Mouse (Mus musculus): ENCODE data around the gene Myl6.
"Not testable (repeated sequence)": the region's sequence is repeated elsewhere in the genome, so short reads cannot be mapped to it uniquely, and the experiment has no call there.

Gene Myl6

DNA sequence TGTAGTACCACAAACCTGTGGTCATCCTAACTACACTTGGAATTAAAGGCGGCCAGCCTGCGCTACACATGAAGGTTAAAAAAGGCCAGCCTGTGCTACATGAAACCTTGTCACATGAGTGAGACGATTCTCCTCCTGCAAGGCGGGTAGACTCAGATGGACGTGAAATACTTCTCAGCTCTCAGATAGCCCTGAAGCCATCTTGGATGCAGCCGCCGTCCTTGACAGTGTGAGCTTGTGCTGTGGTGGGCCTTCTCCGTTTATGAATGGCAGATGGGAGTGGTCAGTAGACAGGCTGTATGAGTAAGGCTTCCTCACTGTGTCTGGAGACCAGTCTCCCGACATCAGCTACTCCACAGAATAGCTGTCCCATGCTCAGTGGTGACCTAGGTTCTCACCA lies 15.3 kb upstream of the Myl6 start:
- no peak for DNase-seq

DNA sequence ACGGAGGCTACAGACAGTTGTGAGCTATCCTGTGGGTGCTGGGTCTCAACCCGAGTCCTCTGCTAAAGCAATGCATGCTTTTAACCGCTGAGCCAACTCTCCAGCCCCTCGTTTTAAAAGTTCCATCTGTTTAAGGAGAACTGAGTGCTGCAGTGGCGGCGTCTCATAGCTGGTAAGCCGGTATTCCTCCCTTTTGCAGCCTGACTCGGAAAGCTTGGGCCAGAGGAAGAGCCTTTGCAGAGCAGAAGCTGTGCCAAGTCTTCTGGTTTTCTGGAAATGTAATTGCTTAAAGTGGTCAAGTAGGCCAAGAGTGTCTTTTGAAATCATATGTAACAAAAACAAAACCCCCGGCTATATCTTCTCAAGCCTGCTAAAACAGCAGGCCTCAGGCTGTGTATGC lies 14.3 kb upstream of the Myl6 start:
- no peak for DNase-seq

DNA sequence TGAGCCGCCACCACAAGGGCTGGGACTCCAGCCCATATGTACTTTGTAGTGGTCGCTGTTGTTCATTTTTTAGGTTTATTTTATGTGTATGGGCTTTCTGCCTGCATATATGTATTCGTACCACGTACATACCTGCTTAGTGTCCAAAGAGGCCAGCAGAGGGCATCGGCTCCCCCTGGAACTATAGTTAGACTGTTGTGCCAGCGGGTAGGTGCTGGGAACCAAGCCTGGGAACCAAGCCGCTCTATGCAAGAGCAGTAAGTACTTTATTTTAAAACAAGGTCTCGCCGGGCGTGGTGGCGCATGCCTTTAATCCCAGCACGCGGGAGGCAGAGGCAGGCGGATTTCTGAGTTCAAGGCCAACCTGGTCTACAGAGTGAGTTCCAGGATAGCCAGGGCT lies 12.0 kb upstream of the Myl6 start:
- no peak for DNase-seq

DNA sequence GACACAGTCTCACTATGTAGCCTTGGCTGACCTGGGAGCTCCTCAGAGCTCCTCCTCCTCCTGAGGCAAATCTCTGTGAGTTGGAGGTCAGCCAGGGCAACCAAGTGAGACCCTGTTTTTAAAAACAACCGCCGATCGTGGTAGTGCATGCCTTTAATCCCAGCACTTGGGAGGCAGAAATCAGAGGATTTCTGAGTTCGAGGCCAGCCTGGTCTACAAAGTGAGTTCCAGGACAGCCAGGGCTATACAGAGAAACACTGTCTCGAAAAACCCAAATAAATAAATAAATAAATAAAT lies 11.4 kb upstream of the Myl6 start:
- DNase-seq, result not testable (repeated sequence)

DNA sequence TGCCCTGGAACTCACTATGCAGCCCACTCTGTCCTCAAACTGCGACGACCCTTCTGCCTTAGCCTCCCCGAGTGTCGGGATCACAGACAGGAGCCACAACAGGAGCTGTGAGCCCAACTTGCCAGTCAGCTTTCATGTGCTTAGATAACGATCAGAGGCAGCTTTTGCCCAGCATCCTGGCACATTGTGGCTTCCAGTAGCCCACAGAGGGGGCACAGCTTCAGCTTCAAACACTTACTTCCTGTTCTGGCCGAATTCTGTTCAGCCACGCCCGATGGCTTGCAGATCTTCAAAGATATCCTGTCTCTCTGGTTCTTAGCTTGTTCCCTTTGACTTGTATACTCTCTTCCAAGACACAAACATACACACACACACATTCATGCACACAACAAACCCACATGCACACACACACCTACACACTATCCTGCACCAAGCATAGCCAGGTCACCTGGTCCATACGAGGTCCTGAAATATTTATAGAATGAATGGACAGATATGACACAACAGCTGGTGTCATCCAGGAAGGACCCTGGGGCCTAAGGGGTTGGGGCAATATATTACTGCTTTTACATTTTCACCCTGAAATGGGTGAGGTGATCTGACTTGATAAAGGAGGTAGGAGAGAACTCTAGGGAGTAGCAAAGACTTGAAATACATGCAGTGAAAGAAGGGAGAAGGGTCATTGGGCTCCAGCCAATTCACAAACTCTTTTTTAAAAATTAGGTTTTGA lies 10.9 kb upstream of the Myl6 start:
- DNase-seq, result no peak

DNA sequence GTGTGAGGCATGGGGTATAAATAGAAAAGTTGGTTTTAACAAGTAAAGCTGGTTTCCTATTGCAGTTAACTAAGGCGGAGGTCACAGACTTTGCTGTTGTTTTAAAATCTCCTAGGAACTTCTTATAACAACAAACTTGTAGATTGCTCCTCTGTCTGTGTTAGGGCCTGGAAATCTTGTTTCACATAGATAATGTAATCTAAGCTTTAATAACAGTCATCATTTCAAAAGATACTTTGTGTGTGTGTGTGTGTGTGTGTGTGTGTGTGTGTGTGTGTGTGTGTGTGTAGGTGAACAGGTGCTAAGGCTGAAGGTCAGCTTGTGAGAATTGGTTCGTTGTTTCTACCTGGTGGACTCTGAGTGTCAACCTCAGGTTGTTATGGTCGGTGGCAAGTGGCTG lies 10.1 kb upstream of the Myl6 start:
- no peak for DNase-seq

DNA sequence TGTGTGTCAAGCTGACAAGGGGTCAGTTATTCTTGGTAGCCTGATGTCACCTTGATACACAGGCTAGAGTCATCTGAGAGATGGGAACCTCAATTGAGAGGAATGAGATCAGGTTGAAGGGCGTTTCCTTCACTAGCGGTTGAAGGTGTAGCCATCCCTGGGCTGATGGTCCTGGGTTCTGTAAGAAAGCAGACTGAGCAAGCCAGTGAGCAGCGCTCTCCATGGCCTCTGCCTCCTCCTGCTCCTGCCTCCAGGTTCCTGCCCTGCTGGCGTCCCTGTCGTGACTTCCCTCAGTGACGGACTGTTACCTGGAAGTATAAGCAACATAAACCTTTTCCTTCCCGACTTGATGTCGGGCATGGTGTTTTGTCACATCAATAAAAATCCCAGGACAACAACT lies 9.6 kb upstream of the Myl6 start:
- DNase-seq, result no peak

DNA sequence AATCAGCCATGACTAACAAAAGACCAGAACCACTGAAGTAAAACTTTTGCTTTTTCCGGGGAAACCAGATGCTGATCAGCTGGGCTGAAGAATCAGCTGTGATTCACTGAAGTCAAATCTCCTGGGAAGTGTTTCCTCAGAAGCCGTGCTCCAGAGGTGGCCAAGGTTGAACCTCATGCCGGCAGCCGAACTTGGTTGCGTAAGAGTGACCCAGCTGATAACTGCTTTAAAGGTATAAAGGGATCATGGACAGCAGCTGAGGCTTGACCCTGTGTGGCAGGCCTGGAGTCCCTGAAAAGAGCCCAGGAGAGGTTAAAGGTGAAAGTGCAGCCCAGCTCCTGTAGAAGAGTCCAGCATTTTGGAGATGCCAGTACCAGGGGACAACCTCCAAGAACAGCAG lies 8.4 kb upstream of the Myl6 start:
- no peak for DNase-seq

DNA sequence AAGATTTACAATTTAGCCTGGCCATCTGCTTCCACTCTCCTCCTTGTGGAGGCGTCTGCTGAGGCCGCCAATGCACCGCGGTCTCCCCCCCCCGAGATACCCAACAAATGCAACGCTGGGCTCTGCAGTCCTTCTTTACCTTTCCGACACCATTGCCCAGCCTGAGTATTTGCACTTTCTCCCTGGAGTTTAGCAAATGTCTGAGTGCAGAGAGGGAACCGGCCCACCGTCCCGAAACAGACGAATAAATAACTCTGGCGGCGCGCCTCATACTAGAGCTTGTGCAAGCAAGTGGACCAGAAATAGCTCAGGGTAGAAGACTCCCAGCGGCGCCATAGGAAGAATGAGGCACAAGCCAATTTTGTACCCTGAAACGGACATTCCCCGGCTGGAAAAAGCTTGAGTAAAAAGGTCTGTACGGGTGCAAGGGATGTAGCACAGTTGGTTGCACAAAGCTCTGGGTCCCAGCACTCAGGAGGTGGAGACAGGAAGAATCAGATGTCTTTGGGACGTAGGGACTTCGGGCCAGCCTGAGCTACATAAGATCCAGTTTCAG lies 5.2 kb upstream of the Myl6 start:
- peak in 1 of 2 experiments; percentile 42 for DNase-seq

DNA sequence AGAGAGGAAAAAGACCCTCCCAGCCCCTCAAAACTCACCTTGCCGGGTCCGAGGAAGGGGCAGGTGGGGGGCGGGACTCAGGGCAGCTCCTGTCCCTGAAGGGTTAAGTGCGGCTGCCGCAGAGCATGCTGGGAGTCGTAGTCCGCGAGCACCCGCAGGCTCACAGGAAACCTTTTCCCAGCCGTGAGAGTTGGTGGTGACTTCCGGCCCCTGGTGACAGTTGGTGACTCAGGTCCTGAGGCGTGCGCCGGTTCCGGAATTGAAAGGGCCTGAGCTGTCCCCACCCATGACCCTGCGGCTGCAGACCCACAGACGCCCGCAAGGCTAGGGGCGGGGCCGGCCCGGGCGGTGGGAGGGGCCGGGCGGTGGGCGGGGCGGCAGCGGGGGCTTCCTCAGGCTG lies 4.6 kb upstream of the Myl6 start, which contains the start of gene Myl6b:
TSS of gene Myl6b (minus strand) at position 96 of the 400 bp plus-strand sequence.
- DNase-seq, result peak; percentile 95 to 97

DNA sequence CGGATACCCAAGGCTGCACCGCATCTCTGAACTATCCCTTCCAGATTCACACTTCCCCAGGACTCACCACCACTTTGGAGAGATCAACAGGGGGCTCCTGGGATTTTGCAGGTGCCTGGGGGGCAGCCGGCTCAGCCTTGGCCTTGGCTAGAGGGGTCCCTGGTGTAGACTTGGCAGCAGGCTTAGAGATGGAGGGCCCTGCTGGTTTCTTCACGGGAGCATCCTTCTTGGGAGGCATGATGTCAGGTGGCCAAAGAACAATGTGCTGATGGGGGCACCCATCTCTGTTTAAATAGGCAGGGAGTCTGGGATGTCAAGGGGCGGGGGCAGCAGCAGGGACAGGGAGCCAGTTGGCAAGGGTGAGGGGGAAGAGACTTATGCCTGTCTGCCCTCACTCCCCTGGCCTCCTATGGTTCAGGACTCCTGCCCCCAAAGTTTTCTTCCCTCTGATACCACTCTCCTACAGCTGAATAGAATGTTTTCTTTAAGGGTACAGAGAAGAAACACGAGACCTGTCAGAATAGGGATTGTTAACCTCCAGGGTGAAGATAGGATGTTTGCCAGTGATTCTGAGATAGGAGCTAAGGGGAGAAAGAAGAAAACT lies 3.3 kb upstream of the Myl6 start:
- DNase-seq, result no peak

DNA sequence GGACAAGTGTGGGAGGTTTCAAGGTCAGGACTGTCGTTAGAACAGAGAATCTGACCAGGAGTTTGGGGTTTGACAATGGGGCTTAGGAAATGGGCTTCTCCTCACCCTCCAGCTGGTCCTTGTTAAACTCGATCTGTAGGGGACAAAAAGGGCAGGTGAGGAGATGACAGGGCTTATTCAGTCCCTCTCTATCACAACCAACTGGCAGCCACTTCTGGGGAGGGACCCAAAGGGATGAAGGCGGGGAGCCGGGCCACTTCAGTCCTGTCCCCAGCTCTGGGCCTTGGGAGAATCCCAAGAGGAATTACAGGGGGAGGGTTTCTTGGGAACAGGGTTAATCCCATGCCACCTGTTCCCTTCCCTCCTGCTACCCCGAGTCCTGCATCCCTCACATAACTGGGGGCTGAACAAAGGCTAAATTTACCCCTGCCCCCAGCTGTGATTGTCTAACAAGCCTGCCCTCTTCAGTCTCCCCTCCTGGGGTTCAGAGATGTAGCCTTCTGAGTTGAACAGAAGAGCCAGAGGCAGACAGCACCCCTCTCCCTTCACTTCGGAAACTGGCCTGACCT lies 2.6 kb upstream of the Myl6 start:
- no peak for DNase-seq

DNA sequence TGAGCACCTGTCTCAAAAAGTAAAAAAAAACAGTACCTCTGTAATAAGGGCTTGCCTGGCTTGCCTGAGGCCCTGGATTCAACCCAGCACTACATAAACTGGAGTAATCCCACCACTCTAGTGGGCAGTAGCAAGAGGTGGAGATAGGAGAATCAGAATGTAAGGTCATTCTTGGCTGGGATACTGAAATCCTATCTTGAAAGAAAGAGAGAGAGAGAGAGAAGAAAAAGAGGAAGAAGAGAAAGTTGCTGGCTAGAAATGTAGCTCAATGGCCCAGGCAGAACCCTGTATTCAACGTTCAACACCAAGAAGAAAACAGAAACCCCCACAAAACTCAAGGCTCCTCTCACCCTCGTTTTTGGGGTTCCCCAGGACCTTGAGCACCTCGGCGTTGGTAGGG lies 2.0 kb upstream of the Myl6 start:
- no peak for DNase-seq

DNA sequence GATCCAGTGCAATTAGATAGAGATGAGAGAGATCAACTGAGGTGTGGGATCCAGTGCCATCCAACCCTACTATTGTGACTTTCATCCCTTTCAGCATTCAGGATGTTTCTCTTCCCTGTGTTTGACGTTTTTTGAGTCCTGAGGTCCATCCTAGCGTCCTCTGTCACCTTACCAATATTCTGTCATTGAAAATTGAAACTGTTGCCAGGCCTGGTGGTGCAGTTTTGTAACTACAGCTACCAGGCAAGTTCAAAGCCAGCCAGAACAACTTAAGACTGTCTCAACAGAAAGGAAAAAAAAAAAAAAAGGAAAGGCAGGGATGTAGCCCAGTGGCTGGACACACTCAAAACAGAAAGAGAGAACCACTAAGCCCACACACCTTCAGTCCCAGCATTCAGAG lies 1.3 kb upstream of the Myl6 start:
- DNase-seq, result no peak

DNA sequence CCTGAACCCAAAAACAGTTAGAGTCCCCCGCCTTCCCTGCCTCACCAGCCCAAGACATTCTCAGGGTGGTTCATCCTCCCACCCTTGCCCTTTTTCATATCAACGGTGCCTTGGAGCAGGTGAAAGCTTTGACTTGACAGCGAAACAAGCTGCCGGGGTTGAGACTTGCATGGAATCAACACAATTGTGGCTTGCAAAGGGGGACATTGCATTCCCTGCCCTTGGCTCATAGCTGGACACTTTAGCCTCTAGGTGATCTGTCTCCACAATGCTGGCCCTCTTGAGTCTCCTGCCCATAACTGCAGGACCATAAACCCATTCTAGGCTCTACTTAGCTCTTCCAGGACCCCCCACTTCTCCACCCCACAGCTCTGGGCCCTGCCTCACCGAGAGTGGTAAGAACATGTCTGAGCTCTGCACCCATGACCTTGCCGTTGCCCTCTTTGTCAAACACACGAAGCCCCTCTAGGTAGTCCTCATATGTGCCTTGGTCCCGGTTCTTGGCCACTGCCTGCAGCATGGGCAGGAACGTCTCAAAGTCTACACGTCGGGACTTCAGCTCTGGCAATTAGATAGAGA lies 811 bp upstream of the Myl6 start:
- no peak for DNase-seq

DNA sequence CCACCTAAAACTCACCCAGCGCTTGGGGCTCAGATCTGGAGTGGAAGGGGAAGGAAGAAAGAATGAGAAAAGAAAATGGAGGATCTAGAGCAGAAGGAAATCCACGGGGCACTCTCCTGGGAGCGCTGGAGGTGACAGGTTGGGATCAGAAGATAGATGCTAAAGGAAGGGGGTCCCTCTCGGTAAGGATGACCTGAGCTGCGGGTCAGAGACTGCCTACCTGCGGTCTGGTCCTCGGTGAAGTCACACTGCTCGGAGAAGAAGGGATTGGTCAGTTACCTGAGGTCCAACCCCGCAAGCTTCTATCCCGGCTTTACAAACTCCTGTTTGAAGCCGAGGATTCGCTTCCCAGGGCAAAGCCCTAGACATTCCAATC lies 638 bp downstream of the Myl6 start:
- DNase-seq, result peak in 1 of 2 experiments; percentile 26

DNA sequence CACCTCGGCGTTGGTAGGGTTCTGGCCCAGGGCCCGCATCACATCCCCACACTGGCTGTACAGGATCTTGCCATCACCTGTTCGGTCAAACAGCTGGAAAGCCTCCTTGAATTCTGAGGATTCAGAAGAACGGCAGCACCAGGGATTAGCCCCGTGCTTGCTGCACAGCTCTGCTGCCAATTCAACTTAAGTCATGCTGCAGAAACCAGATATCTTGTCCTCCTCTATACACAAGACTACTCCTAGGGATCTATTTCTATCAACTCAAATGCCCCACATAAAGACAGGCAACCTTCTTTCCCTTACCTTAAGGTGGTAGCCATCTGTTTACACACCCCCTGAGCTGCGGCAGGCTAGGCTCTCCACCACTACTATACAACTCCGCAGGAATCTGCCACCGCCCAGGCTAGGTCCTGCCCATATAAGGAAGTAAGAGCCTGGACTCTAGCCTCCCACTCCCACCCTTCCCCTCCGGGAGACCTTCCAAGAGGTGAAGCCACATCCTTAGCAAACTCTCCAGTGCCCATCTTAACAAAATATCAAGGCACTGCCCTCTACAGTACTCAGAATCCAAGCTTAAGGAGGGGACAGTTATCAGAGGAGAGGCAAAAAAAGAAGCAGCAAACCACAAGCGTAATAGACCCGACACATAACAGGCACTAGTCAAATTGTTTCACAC lies 1.2 kb downstream of the Myl6 start:
- peak in 1 of 2 experiments; percentile 34 for DNase-seq

DNA sequence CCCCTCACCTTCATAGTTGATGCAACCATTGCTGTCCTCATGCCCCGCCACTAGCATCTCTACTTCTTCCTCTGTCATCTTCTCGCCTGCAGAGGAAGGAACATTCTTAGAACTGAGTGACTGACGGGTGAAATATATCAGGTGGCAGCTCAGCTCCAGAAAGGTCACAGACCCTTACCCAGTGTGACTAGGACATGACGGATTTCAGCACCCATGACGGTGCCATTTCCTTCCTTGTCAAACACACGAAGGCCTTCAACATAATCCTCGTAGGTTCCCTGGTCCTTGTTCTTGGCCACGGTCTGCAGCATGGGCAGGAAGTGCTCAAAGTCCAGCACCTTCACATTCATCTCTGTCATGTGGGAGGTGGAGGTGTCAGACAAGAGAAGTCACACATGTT lies 1.9 kb downstream of the Myl6 start:
- DNase-seq, result not testable (repeated sequence)

DNA sequence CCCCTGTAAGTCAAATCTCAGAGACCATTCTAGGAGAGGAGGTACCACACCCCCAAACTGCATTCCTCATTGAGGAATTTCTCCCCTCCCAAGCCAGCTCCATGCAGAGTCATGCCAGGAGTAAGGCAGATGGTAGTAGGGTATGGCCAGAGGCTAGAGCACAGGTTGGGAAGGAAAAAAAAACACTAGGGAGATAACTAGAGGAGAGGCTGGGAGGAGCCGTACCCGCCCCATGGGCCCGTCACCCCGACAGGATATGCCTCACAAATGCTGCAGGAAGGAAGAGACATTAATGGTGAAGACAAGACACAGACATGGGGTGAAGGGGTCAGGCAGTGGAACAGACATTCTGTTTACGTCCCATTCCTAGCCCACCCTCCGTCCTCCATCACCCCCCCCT lies 2.5 kb downstream of the Myl6 start:
- no peak for DNase-seq

DNA sequence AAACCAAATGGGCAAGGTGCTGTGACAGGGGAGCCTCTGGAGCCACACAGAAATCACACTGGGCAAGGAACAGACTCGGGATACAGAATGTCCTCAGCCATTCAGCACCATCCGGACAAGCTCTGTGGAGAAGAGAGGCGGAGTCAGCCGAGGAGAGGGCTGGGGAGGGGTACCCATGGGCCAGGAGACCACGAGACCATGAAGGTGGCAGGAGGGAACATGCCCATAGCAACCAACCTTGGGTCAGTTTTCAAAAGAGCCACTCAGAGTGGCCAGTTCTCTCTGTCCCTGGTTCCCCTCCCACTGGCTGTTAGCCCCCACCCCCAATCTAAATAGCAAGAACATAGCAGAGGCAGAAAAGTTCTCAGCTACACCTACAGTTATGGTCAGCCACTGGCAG lies 3.0 kb downstream of the Myl6 start:
- DNase-seq, result no peak

DNA sequence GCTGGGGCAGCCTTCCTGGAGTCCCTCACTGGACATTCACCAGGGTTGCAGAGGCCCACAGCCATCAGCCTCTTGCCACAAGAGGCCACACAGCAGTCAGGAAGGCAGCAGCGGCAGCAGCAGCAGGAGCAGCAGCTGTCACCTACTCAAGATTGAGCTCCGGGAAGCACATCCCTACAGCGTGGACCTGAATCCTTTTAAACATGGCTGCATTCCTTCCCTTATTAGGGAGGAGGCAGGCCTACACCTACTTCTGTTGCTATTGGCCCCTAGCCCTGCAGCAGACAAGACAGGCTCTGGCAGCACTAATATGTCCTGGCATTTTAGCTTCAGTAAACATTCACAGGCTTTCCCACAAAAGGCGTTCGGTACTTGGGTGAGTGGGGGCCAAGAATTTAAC lies 3.7 kb downstream of the Myl6 start:
- DNase-seq, result no peak

DNA sequence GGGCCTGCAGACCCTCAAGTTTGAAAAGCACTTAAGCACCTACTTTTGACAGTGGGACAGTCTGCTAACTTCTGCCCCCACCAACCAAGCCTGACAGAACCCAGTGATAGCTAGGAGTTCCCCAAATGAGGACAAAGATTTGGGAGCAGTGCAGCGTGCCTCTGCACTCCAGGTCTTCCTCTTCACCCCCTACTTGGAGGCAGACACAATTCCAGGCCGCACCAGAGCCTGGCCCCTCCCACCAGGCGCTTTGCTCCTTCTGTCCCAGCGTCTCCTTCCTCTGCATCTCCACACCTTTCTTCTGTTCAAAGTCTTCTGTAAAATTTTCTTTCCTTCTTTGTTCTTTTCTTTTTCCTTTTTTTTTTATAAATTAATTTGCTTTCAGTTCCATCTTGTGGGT lies 4.2 kb downstream of the Myl6 start:
- DNase-seq, result no peak

DNA sequence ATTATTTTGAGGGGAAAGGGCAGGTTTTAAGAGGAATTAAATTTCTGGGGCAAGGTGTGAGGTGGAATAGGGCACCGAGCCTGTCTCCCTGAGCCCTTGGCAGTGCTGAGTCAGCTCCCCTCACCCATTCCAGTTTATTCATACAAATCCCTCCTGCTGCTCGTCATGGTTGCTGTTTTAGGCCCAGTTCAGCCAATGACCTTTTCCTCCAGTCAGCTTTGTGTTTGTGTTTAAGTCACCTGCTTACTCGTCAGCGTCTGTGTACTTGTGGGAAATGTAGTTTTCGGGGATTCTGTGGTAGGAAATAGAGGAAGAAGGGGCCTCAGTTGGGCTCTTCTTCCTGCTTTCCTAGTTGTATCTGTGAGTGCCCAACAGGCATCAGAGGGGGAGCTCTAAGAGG lies 4.6 kb downstream of the Myl6 start:
- no peak for DNase-seq

DNA sequence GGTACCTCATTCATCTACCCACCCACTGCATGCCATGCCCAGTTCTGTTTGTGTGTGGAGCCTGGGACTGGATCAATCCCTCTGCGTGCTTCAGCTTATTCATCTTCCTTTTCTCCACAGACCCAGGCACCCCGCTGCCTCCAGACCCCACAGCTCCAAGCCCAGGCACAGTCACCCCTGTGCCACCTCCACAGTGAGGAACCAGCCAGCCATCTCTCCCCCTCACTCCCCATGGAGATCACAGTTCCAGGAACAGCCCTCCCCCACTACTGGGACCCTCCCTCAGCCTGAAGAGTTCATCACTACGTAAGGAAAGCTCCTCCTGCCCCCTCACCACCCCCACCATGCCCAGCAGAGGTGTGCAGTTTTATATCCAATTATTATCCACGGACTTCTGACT lies 5.2 kb downstream of the Myl6 start:
- DNase-seq, result no peak

Measured in thymus, adult 18-20 months (tissue).